Mouse (Mus musculus): ENCODE results near the gene Hecw1.
"Not testable (repeated sequence)": the region's sequence is repeated elsewhere in the genome, so short reads cannot be mapped to it uniquely, and the experiment has no call there.

Hecw1 gene

GRCm38 (mm10) chr13:14374470-14374869 lies 148.6 kb downstream of the Hecw1 start:
- no peak for DNase-seq (ENCODE audit: low spot score in 2 of 2)

- DNase-seq (ENCODE audit: low spot score in 2 of 2), result no peak
These were observed 157.5 kb downstream of the Hecw1 start for GRCm38 (mm10) chr13:14365546-14365945.

GRCm38 (mm10) chr13:14327252-14327651 lies 195.8 kb downstream of the Hecw1 start:
- DNase-seq (ENCODE audit: low spot score in 2 of 2), result no peak

GRCm38 (mm10) chr13:14306617-14307016 lies 216.4 kb downstream of the Hecw1 start:
- no peak for DNase-seq (ENCODE audit: low spot score in 2 of 2)

- DNase-seq (ENCODE audit: low spot score in 2 of 2), result no peak
These were observed 218.9 kb downstream of the Hecw1 start for GRCm38 (mm10) chr13:14304103-14304502.

GRCm38 (mm10) chr13:14302921-14303320 lies 220.1 kb downstream of the Hecw1 start:
- DNase-seq (ENCODE audit: low spot score in 2 of 2), result no peak

GRCm38 (mm10) chr13:14290016-14290415 lies 233.0 kb downstream of the Hecw1 start:
- no peak for DNase-seq (ENCODE audit: low spot score in 2 of 2)

GRCm38 (mm10) chr13:14271476-14271875 lies 251.6 kb downstream of the Hecw1 start:
- no peak for DNase-seq (ENCODE audit: low spot score in 2 of 2)

- DNase-seq (ENCODE audit: low spot score in 2 of 2), result not testable (repeated sequence)
These were observed 262.1 kb downstream of the Hecw1 start for GRCm38 (mm10) chr13:14260939-14261338.

GRCm38 (mm10) chr13:14245946-14246345 lies 277.1 kb downstream of the Hecw1 start:
- no peak for DNase-seq (ENCODE audit: low spot score in 2 of 2)

GRCm38 (mm10) chr13:14179669-14180068 lies 343.4 kb downstream of the Hecw1 start:
- DNase-seq (ENCODE audit: low spot score in 2 of 2), result no peak

- DNase-seq (ENCODE audit: low spot score in 2 of 2), result no peak
These were observed 345.0 kb downstream of the Hecw1 start for GRCm38 (mm10) chr13:14177989-14178388.

Data from thymus, postnatal 10 days (tissue).